Mouse (Mus musculus): ENCODE data around the gene Mknk2.

DNA sequence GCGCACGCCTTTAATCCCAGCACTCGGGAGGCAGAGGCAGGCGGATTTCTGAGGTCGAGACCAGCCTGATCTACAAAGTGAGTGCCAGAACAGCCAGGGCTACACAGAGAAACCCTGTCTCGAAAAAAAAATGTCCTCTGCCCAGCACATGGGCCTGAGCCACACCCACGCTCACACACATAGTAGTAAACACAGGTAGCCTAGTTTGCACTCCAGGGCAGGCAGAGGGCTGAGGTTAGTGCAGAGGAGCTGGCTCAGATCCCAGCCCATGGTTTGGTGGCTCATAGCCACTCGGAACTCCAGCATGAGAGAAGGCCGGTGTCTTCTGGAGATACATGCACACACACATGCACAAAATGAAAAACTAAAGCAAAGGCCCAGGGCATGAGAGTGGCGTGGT, 31.0 kb downstream of the Mknk2 start:
- TF ChIP-seq POLR2A (IDR thresholded peaks at IDR 0.05; ENCODE audit: insufficient read length, low read depth) (no peak), SRF (IDR thresholded peaks at IDR 0.05; ENCODE audit: control insufficient read depth, insufficient read length, low read depth) (no peak), POLR2AphosphoS2 (IDR thresholded peaks at IDR 0.05; ENCODE audit: insufficient read length, low read depth) (no peak)
